16 mouse cellular contexts compared by ENCODE assay signal in the genomic region with DNA sequence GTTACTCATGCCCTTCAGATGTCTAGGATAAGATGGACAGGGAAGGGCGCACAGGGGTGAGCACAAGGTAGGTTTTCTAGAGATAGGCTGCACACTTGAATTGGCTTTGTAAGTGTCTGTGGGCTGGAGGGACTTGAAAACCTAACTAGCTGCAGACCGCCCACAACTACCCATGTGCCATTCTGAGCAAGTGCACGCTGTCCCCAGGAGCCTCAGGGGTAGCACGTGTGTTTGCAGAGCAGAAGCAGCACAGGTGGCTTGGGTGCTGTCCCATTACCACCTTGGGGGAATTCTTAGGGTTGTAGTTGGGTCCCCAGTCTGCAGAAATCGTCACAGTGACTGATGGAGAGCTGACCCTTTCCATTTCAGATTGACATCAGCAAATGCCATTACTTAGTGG.
"Had no signal": no experiment of that assay in that cellular context is flagged by ENCODE, and none has a peak within 500 bp of the region (broad histone marks: within the 10 kb centered on the region; RNA-seq: fewer than 3 reads in every experiment).

No protein-coding gene starts in this region.

- H3K9ac ChIP-seq: limb, embryonic 12.5 days; limb, embryonic 15.5 days; midbrain, embryonic 12.5 days; midbrain, embryonic 15.5 days; neural tube, embryonic 12.5 days; neural tube, embryonic 15.5 days had no signal

- H3K4me3 ChIP-seq: limb, embryonic 12.5 days; limb, embryonic 15.5 days; midbrain, embryonic 12.5 days; midbrain, embryonic 15.5 days; neural tube, embryonic 12.5 days; neural tube, embryonic 15.5 days had no signal

- ATAC-seq: intestine, postnatal 0 days; midbrain, embryonic 15.5 days had no signal

- H3K4me2 ChIP-seq: limb, embryonic 12.5 days; limb, embryonic 15.5 days; midbrain, embryonic 12.5 days; midbrain, embryonic 15.5 days; neural tube, embryonic 12.5 days; neural tube, embryonic 15.5 days had no signal

- H3K27ac ChIP-seq: limb, embryonic 12.5 days; limb, embryonic 15.5 days; macrophage; midbrain, embryonic 12.5 days; midbrain, embryonic 15.5 days; neural tube, embryonic 12.5 days; neural tube, embryonic 15.5 days had no signal

- H3K9me3 ChIP-seq: limb, embryonic 12.5 days; limb, embryonic 15.5 days; midbrain, embryonic 12.5 days; midbrain, embryonic 15.5 days; neural tube, embryonic 12.5 days; neural tube, embryonic 15.5 days had no signal

- DNase-seq: kidney, adult 2 months; kidney, postnatal 10 days; kidney, postnatal 36 days; left cerebral cortex, postnatal 4 days; lung, adult 2 months; right cerebral cortex, postnatal 25 days; thymus, adult 18-20 months; thymus, postnatal 36 days had no signal

- H3K27me3 ChIP-seq: limb, embryonic 12.5 days; limb, embryonic 15.5 days; midbrain, embryonic 12.5 days; midbrain, embryonic 15.5 days; neural tube, embryonic 12.5 days; neural tube, embryonic 15.5 days had no signal

- H3K4me1 ChIP-seq: limb, embryonic 12.5 days; limb, embryonic 15.5 days; midbrain, embryonic 12.5 days; midbrain, embryonic 15.5 days; neural tube, embryonic 12.5 days; neural tube, embryonic 15.5 days had no signal
